Mouse (Mus musculus) neural tube, embryonic 15.5 days (tissue): ENCODE results near the gene Olfr1393. TPM values are rescaled to one million over a fixed set of nuclear protein-coding genes. Genes with fewer than 3 reads are reported as not detected.
A peak's percentile ranks its signal among the peaks of the same experiment; 100 is the strongest.

ENCODE experiments used
- ATAC-seq: fragments of 200-750 bp; cut with Nextera tagmentation; 2 replicates; pipeline ENCODE4 v1.8.0; 2017; ENCODE audit warnings: mild to moderate bottlenecking, moderate TSS enrichment, moderate library complexity; ENCODE audit not compliant: low FRiP score
- H3K27ac ChIP-seq: fragments of 300-500 bp; sonication (generic); replicated peaks from 2 replicates; pipeline ENCODE4 v1.5.1; 2015; ENCODE audit warnings: mild to moderate bottlenecking, inconsistent platforms
- H3K27me3 ChIP-seq: fragments of 300-500 bp; sonication (generic); replicated peaks from 2 replicates; pipeline ENCODE4 v1.6.1; 2015; ENCODE audit warnings: inconsistent platforms
- H3K36me3 ChIP-seq: fragments of 300-500 bp; sonication (generic); 2 replicates; pipeline ENCODE4 v1.6.1; 2015; ENCODE audit warnings: inconsistent platforms
- H3K4me1 ChIP-seq: fragments of 300-500 bp; sonication (generic); 2 replicates; pipeline ENCODE4 v1.6.1; 2015; ENCODE audit warnings: inconsistent platforms
- H3K4me2 ChIP-seq: fragments of 300-500 bp; sonication (generic); 2 replicates; pipeline ENCODE4 v1.6.1; 2015; ENCODE audit warnings: inconsistent platforms, mild to moderate bottlenecking, moderate library complexity
- H3K4me3 ChIP-seq: fragments of 300-500 bp; sonication (generic); replicated peaks from 2 replicates; pipeline ENCODE4 v1.5.1; 2015; ENCODE audit warnings: mild to moderate bottlenecking, inconsistent platforms
- H3K9ac ChIP-seq: fragments of 300-500 bp; sonication (generic); replicated peaks from 2 replicates; pipeline ENCODE4 v1.6.1; 2015; ENCODE audit warnings: mild to moderate bottlenecking, inconsistent platforms
- H3K9me3 ChIP-seq: fragments of 300-500 bp; sonication (generic); replicated peaks from 2 replicates; pipeline ENCODE4 v1.6.1; 2016; ENCODE audit warnings: inconsistent platforms
- WGBS: fragments of 180-500 bp; shearing (Covaris S2); methylation state at CpG from one replicate; pipeline ENCODE4 v1.1.7; 2015; ENCODE audit warnings: mixed read lengths; 5-methylcytosine and 5-hydroxymethylcytosine counted together
- polyA plus RNA-seq: library from polyadenylated mRNA; unstranded; fragments of >200 nt; fragmentation: Nextera tagmentation; extraction: Ambion mirVana; gene quantifications from 2 replicates; pipeline ENCODE4 v1.2.1, GENCODE M21; 2015

Gene Olfr1393
- polyA plus RNA-seq: not detected in 2 replicates

- no peak within 1 kb of the TSS for H3K9ac ChIP-seq
- H3K4me3 ChIP-seq: no peak within 1 kb of the TSS
- no peak for ATAC-seq
- no peak within 1 kb of the TSS for H3K4me2 ChIP-seq
- WGBS: 74% methylated on average over 3 of the region's 3 CpGs
- peaks cover 4% of the 10 kb centered on the region; the same call in 1 of the 2 replicates for H3K4me1 ChIP-seq
- H3K36me3 ChIP-seq: no peaks in the 10 kb centered on the region
- no peaks in the 10 kb centered on the region for H3K9me3 ChIP-seq
- no peaks in the 10 kb centered on the region for H3K27me3 ChIP-seq
- H3K27ac ChIP-seq: no peak within 1 kb of the TSS
These were observed at the start of gene Olfr1393 for GRCm38 (mm10) chr11:49278222-49278621. TSS of gene Olfr1393 (plus strand) at chr11:49278304.

GRCm38 (mm10) chr11:49232781-49233180 is 45.3 kb upstream of the Olfr1393 start:
- no peaks in the 10 kb centered on the region for H3K9me3 ChIP-seq
- H3K4me2 ChIP-seq: no peak overlapping the region
- H3K9ac ChIP-seq: no peak overlapping the region
- no peaks in the 10 kb centered on the region for H3K36me3 ChIP-seq
- no peak overlapping the region for H3K4me3 ChIP-seq
- no peak overlapping the region for H3K27ac ChIP-seq
- no peaks in the 10 kb centered on the region for H3K4me1 ChIP-seq
- no peak for ATAC-seq
- WGBS: 81% methylated on average over 3 of the region's 3 CpGs
- H3K27me3 ChIP-seq: no peaks in the 10 kb centered on the region

- WGBS: 74% methylated on average over 3 of the region's 3 CpGs
- Histone ChIP-seq H3K4me2 (no peak overlapping the region), H3K4me3 (no peak overlapping the region), H3K9ac (no peak overlapping the region), H3K27me3 (no peaks in the 10 kb centered on the region), H3K36me3 (no peaks in the 10 kb centered on the region), H3K9me3 (no peaks in the 10 kb centered on the region), H3K27ac (no peak overlapping the region), H3K4me1 (no peaks in the 10 kb centered on the region)
- ATAC-seq: no peak
These were observed 42.5 kb upstream of the Olfr1393 start for GRCm38 (mm10) chr11:49235459-49236207.

- Histone ChIP-seq H3K4me3 (no peak overlapping the region), H3K9ac (no peak overlapping the region), H3K27ac (no peak overlapping the region), H3K27me3 (no peaks in the 10 kb centered on the region), H3K4me1 (no peaks in the 10 kb centered on the region), H3K36me3 (no peaks in the 10 kb centered on the region), H3K4me2 (no peak overlapping the region), H3K9me3 (no peaks in the 10 kb centered on the region)
- 44% methylated on average over 1 of the region's 1 CpGs for WGBS
- ATAC-seq: no peak
These were observed 41.2 kb upstream of the Olfr1393 start for GRCm38 (mm10) chr11:49236891-49237290.

GRCm38 (mm10) chr11:49237532-49237931 is 40.6 kb upstream of the Olfr1393 start:
- H3K4me1 ChIP-seq: no peaks in the 10 kb centered on the region
- no peaks in the 10 kb centered on the region for H3K36me3 ChIP-seq
- H3K9me3 ChIP-seq: no peaks in the 10 kb centered on the region
- WGBS: 67% methylated on average over 2 of the region's 2 CpGs
- no peak overlapping the region for H3K4me3 ChIP-seq
- no peak overlapping the region for H3K9ac ChIP-seq
- no peak overlapping the region for H3K4me2 ChIP-seq
- no peak overlapping the region for H3K27ac ChIP-seq
- no peaks in the 10 kb centered on the region for H3K27me3 ChIP-seq
- no peak for ATAC-seq

- Histone ChIP-seq H3K9me3 (no peaks in the 10 kb centered on the region), H3K4me3 (no peak overlapping the region), H3K4me1 (peaks cover 14% of the 10 kb centered on the region), H3K27ac (no peak overlapping the region), H3K36me3 (no peaks in the 10 kb centered on the region), H3K27me3 (no peaks in the 10 kb centered on the region), H3K4me2 (no peak overlapping the region), H3K9ac (no peak overlapping the region)
- ATAC-seq: no peak
- WGBS: 100% methylated on average over 1 of the region's 1 CpGs
These were observed 37.8 kb upstream of the Olfr1393 start for GRCm38 (mm10) chr11:49240310-49240709.

GRCm38 (mm10) chr11:49240874-49241273 is 37.2 kb upstream of the Olfr1393 start:
- Histone ChIP-seq H3K27me3 (no peaks in the 10 kb centered on the region), H3K4me3 (no peak overlapping the region), H3K27ac (no peak overlapping the region), H3K4me1 (peaks cover 20% of the 10 kb centered on the region), H3K36me3 (no peaks in the 10 kb centered on the region), H3K9ac (no peak overlapping the region), H3K9me3 (no peaks in the 10 kb centered on the region), H3K4me2 (no peak overlapping the region)
- 81% methylated on average over 4 of the region's 4 CpGs for WGBS
- no peak for ATAC-seq

GRCm38 (mm10) chr11:49241471-49241870 is 36.6 kb upstream of the Olfr1393 start:
- no peak overlapping the region for H3K4me2 ChIP-seq
- no peak overlapping the region for H3K27ac ChIP-seq
- no peak for ATAC-seq
- 73% methylated on average over 1 of the region's 1 CpGs for WGBS
- no peaks in the 10 kb centered on the region for H3K9me3 ChIP-seq
- H3K4me1 ChIP-seq: peaks cover 24% of the 10 kb centered on the region
- no peaks in the 10 kb centered on the region for H3K36me3 ChIP-seq
- no peaks in the 10 kb centered on the region for H3K27me3 ChIP-seq
- no peak overlapping the region for H3K4me3 ChIP-seq
- H3K9ac ChIP-seq: no peak overlapping the region

GRCm38 (mm10) chr11:49242944-49243626 is 35.0 kb upstream of the Olfr1393 start:
- ATAC-seq: peak; percentile 12
- Histone ChIP-seq H3K27me3 (no peaks in the 10 kb centered on the region), H3K27ac (peak overlapping the region; percentile 95), H3K36me3 (no peaks in the 10 kb centered on the region), H3K9ac (peak overlapping the region; percentile 82), H3K4me2 (peak overlapping the region; percentile 78), H3K4me1 (peaks cover 34% of the 10 kb centered on the region), H3K4me3 (peak overlapping the region; percentile 76), H3K9me3 (no peaks in the 10 kb centered on the region)
- WGBS: 22% methylated on average over 11 of the region's 11 CpGs

- ATAC-seq: peak; percentile 97
These were observed 34.1 kb upstream of the Olfr1393 start, which contains the start of gene Mgat1 for GRCm38 (mm10) chr11:49243727-49244594. TSS of gene Mgat1 (plus strand) at chr11:49244191.

GRCm38 (mm10) chr11:49244595-49244930 is 33.5 kb upstream of the Olfr1393 start:
- no peak; the same call in 1 of the 2 replicates for ATAC-seq
- Histone ChIP-seq H3K9ac (peak overlapping the region; percentile 82), H3K36me3 (no peaks in the 10 kb centered on the region), H3K4me2 (peak overlapping the region; percentile 78), H3K27me3 (no peaks in the 10 kb centered on the region), H3K9me3 (no peaks in the 10 kb centered on the region), H3K4me3 (peak overlapping the region; percentile 76), H3K27ac (peak overlapping the region; percentile 95), H3K4me1 (peaks cover 41% of the 10 kb centered on the region)
- 3% methylated on average over 4 of the region's 4 CpGs for WGBS

More at GRCm38 (mm10) chr11:49243727-49244594, 34.1 kb upstream of the Olfr1393 start, which contains the start of gene Mgat1:
- H3K4me2 ChIP-seq: peak within 1 kb of the TSS; percentile 78
- H3K4me3 ChIP-seq: peak within 1 kb of the TSS; percentile 76
- whole genome bisulfite sequencing: under 1% methylated on average over 53 of the region's 60 CpGs
- H3K27me3 ChIP-seq: no peaks in the 10 kb centered on the region
- H3K9me3 ChIP-seq: no peaks in the 10 kb centered on the region
- H3K4me1 ChIP-seq: peaks cover 37% of the 10 kb centered on the region
- H3K27ac ChIP-seq: peak within 1 kb of the TSS; percentile 95
- no peaks in the 10 kb centered on the region for H3K36me3 ChIP-seq
- H3K9ac ChIP-seq: peak within 1 kb of the TSS; percentile 82
